Mouse (Mus musculus): ENCODE measurements around the gene Aldh4a1.

DNA sequence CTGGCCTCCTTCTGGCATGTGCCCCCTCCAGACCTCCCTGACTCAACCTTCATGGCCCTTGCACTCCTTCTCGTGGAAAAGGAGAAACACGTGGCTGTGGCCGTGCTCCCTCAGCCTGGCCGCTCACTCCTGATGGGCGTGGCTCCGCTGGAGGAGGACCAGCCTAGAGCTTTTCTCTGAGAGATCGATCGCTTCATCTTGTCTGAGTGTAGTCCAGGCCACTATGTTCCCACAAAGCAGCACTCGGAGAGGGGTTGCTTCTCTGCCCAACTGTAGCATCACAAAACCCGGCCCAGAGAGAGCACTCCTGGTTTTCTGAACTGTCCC, 9.6 kb downstream of the Aldh4a1 start:
- no peak for TF ChIP-seq POLR2A (IDR thresholded peaks at IDR 0.05; ENCODE audit: control insufficient read depth, low read depth, low read length)
- TF ChIP-seq CTCF (IDR thresholded peaks at IDR 0.05; ENCODE audit: control insufficient read depth, insufficient read depth, insufficient replicate concordance, low read depth, low read length), result no peak

All from testis, adult 2 months (tissue).